Mouse (Mus musculus): ENCODE measurements around the gene Blnk.

Gene Blnk

DNA sequence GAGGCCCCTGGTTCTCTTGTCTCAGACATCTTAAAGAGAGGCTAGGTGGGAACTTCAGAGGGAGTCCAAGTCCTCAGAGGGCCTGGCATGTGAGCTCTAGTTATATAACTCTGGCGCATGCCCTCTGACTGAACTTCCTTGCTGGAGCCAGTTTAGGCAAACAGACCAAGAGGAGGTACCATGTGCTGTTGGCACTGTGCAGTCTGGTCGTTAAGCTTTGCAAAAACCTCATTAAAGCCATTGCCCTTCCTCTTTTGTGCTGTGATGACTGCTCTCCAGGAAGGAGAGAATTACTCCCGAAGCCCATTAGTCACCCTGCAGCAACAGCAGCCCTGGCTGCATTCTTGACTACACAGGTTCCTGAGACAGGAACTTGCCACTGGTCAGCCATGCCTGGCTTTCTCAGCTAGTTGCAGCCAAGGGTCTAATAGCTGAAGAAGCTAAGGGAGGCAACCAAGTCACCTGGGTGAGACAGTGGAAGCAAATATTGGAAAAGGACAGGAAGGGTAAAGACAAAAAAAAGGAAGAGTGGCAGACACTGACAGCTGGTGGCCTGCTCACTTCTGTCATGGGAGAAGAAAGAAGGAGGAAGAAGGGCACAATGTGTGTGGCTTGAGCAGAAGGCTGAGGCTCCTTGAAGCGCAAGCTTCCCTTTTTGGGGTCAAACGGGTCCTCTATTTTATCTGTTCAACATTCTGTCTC, 4.3 kb upstream of the Blnk start:
- no peak for DNase-seq

DNA sequence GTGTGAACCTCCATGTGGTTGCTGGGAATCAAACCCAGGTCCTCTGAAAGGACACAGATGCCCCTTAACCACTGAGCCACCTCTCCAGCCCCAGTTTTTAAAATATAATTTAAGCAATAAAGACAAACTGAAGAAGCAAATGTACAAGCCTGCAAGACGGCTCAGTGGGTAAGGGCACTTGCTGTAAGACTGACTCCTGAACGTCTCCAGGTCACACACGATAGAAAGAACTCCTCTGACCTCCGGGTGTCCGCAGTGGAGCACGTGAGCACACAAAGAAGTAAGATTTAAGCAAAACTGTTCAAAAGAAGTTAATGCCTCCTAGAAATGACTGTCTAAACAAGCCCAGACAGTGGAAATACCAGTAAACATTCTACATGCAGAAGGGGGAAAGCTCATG, 2.4 kb upstream of the Blnk start:
- no peak for DNase-seq

DNA sequence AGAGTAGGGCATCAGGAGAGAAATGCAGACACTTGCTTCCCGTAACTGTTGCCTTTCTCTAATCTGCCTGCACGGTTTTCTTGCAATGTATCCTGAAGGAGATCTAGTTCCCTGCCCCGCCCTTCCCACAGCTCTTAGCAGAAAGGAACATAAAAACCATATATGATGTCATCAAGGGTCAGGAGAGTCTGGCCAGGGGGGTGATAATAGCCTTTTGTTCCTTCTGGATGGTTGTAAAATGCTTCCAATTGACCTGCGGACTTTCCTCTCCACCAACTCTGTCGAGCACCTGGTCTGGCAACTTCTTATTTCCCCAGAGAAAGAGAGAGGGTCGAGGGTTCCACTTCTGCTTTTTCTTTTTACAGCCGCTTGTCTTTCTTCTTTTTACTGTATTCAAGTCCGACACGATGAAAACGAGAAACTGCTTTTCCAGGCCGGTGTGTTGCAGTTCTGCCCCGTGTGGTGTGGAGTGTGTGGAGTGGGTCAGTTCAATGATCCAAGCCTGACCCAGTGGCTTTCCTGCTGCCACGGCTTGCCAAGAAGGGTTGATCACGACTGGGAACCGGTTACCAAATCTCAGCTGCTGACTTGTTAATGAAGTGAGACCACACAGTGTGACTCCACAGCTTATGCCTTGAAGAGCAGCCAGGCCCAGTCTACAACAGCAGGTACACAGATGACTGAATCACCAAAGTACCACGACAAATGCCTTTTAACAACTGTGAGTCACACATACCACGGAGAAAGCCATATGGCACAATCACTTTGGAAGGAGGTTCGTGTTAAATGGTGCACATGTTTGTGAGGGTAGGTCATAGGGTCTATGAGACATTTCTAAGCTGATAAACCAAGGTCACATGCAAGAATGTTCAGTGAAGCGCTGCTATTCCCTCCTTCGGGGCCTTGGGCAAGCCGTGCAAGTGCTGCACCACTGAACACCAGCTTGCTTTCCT, 1.4 kb upstream of the Blnk start:
- peak; percentile 5 for DNase-seq

GRCm38 (mm10) chr19:40994911-40995310, 576 bp upstream of the Blnk start:
- no peak for DNase-seq

GRCm38 (mm10) chr19:40993356-40993755, 979 bp downstream of the Blnk start:
- DNase-seq: no peak

DNA sequence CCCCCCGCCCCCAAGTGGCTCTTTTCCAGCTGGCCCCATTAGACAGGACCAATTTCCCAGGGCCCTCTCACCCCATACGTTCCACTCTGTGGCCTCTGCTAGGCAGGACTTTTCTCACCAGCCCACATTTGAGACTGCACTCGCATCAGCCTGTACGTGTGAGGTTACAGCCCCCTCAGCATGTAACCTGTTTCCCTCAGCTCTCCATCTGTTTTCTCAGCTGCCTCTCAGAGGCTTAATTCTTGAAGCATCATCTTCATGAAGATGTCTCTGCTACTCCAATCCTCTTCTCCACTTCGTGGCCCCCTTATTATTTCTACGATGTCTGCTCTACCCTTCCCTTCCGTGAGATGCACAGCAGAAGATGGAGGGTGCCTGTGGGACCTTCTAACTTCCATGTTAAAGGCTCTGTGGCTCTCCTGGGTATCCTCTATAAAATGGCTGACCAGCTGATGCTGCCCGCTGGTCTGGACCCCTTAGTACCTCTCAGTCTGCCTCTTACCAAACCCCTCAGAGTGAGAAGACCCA, 1.8 kb downstream of the Blnk start:
- DNase-seq: no peak

DNA sequence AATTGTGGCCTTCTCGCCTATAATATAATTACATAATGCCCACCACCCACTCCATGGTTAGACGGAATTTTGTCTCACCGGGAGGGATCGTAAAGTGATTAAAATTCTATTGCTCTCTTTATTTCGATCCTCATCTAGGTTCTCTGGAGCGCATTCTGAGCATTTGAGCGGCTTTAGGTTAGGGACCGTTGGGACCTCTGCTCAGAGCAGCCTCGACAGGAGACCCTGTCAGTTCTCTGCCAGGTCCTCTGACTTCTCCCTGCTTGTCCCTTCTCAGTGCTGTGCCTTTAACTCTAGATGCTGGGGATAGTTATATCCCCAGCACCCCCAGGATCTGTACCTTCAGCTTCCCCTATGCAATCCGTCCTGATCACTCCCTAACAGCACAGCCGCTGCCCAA, 2.2 kb downstream of the Blnk start:
- DNase-seq: no peak

- DNase-seq: no peak
Measured at GRCm38 (mm10) chr19:40991626-40992025, 2.7 kb downstream of the Blnk start.

GRCm38 (mm10) chr19:40990781-40991343, 3.5 kb downstream of the Blnk start:
- no peak for DNase-seq

- no peak for DNase-seq
Measured at GRCm38 (mm10) chr19:40989961-40990600, 4.3 kb downstream of the Blnk start.

DNA sequence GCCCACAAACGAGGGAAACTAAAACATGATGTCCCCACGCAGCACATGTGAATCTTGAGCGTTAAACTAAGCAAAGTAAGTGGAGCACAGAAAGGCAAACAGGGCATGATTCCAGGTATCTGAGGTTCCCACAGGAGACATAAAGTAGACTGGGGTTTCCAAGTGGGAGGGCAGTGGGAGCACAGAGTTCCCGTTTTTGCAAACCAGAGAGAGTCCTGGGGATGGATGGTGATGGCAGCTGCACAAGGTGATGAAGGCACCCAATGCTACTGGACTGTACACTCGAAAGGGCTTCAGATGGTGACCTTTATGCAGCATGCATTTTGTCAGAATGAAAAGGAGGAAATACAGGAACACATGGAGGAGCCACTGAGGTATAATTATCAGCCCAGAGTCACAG, 5.5 kb downstream of the Blnk start:
- DNase-seq: no peak

DNA sequence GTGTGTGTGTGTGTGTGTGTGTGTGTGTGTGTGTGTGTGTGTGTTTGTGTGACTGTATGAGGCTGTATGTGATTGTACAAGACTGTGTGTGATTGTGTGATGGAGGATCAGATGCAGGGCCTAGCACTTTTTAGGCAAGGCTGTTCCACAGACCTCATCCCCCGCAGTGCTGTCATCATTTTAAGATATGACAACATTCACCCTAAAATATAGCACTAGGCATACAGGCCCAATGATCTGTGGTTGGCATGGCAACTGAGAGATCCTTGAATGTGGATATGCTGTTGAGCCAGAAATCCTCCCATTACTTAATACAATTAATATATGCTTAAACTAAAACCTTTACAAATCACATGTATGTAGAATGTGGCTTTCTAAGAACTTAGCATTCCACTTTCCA, 9.8 kb downstream of the Blnk start:
- no peak for DNase-seq

DNA sequence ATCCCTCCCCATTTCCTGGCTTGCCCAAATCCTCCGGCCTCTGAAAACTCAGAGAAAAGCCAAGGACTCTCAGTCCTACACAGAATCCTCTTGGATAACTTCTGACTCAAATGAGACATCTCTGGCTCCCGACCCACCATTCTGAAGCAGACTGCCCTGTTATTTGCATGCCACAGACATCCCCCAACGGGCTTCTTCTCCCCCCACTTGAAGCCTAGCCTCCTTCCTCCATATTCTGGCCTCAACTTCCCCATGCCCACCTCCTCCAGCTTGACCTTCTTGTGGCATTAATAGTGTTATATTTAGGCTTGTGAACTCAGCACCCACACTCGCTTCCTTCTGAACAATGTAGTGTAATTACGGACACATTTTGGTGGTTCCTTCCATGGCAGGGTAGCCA, 13.7 kb downstream of the Blnk start:
- no peak for DNase-seq

- no peak for DNase-seq
Measured at GRCm38 (mm10) chr19:40978026-40978425, 16.3 kb downstream of the Blnk start.

- DNase-seq: no peak
Measured at GRCm38 (mm10) chr19:40976946-40977917, 17.1 kb downstream of the Blnk start.

DNA sequence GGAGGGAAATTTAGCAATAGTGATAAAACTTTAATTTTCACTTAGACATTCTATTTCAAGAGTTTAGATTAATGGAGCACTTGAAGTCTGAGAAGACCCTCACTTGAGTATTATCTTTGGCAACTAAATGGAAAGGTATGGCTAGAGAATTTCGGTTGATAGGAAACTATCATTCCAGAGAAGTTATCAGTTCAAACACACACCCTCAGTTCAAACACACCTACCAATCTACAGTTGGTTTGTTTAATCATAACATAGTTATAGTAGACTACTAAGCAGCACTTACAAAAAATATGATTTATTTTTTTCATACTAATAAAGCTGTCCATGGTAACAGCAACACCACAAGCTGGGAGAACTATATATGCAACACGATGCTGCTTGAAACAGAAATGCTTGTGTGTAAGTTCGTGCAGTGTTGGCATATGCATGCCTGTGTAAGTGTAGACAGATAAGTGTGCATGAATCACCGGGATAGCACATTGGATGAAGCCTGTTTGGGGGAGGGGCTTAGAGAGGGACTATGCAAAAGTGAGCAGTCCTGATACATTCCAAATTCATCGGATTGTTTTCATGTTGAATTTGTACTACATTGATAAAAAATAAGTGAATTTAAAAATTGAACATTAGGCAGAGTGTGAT, 22.9 kb downstream of the Blnk start:
- no peak for DNase-seq

DNA sequence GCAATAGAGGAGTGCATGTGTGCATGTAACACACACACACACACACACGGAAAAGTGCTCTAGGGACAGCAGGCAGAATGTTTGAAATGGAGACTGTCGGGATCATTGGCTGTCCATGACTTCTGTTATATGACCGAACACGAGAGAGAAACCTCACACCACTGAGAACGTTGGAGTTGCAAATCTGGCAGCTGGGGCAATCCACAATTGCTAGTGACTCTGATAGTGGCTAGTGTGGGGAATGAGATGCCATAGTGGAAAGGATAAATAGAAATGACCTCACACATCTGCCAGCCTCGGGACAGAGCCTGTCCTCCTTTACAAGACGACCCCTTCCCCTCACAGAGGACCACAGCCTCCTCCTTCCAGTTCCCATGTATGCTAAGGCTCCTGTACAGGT, 23.6 kb downstream of the Blnk start:
- no peak for DNase-seq

GRCm38 (mm10) chr19:40970301-40970700, 24.0 kb downstream of the Blnk start:
- no peak for DNase-seq

DNA sequence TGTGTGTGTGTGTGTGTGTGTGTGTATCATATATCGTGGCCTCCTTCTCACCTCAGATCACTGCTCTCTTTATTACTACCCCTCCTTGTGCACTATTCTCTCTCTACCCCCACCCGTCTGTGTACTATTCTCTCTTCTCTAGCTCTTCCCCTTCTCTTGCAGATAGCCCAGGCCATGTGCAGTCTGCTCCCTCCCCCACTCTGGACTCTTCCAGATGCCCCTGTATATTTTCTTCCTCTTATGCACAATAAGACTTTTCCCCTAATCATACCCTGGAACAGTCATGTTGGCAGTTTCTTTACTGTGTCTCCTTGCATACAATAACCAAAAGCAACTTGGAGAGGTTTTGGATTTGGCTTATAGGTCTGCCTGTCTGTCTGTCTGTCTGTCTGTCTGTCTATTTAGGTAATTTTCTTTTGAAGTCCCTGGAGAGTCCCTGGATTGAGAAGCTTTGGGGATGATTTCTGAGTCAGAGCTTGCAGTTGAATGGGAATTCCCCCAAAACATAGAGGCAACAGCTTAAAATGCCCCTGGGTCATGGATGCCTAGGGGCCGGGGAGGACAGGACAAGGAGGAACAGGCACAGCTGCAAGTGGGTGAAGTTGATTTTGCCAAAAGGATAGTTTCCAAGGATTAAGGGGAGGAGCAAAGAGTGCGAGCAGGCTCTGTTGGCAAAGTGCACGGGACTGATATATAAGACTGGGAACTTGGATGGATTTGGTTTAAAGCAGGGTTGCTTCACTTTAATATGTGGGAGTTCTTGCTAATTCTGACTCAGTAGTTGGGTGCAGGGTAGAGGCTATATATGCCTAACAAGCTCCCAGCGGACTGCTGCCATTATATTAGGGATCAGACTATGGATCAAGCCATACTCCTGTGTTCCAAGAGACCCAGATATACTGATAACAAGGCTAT, 29.1 kb downstream of the Blnk start:
- DNase-seq: no peak

GRCm38 (mm10) chr19:40964367-40964891, 29.9 kb downstream of the Blnk start:
- no peak for DNase-seq
